Mouse (Mus musculus) bone marrow, adult 2 months (tissue): ENCODE data around the gene Nacc2.

Experiments
- CTCF ChIP-seq: fragments of 200-500 bp; IDR thresholded peaks from 2 replicates; pipeline ENCODE4 v1.5.1; 2011; ENCODE audit warnings: low read length, control low read depth; ENCODE audit not compliant: control insufficient read depth, insufficient read depth
- POLR2A ChIP-seq: fragments of 200-500 bp; IDR thresholded peaks from 2 replicates; pipeline ENCODE4 v1.6.1; 2011; ENCODE audit warnings: low read depth, mild to moderate bottlenecking, control low read depth, low read length, borderline replicate concordance; ENCODE audit not compliant: control insufficient read depth

GRCm38 (mm10) chr2:26099260-26099659 lies 23.8 kb downstream of the Nacc2 start:
- TF ChIP-seq CTCF (no peak), POLR2A (no peak)
